Mouse (Mus musculus): ENCODE results near the gene Glt1d1.
A peak's percentile ranks its signal among the peaks of the same experiment; 100 is the strongest.

GRCm38 (mm10) chr5:127649077-127649476 is 17.0 kb downstream of the Glt1d1 start:
- TF ChIP-seq CTCF (IDR thresholded peaks at IDR 0.05; ENCODE audit: low read depth) (peak; percentile 63), EP300 (IDR thresholded peaks at IDR 0.05; ENCODE audit: low read depth) (no peak)

All from liver, postnatal 0 days (tissue).